ENCODE assay signal across 13 mouse cellular contexts in the genomic region with DNA sequence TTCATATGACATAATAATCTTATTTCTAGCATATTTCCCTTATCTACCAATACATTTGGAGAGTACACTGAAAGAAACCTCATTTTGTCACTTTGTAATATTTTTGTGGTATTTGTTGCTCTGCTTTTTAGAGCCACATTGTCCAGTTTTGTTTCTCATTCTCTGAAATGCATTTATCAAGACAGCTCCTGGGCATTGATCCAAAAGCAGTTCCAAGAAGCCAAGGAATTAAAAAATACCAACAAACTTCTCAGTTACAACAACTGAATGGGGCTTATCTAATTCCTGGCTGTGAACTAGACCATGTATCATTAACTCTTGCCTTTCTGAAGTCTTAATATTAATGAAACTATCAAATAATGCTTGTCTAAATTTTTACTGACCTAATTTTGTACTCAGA.
DNase-seq lines count a peak whose midpoint lies in the region; ATAC-seq and TF ChIP-seq lines count a peak whose summit lies in the region.
"Had no signal": no experiment of that assay in that cellular context is flagged by ENCODE, and none has a peak within 500 bp of the region (broad histone marks: within the 10 kb centered on the region; RNA-seq: fewer than 3 reads in every experiment).

No protein-coding gene starts in this region.

- peak; percentile 51 for DNase-seq in adrenal gland, postnatal 10 days
- DNase-seq in adrenal gland, adult 8-10 months, result no peak
- peak; percentile 36 for DNase-seq in heart, postnatal 0 days (ENCODE audit: low spot score)
- DNase-seq in lung, postnatal 0 days (ENCODE audit: low spot score), result peak; percentile 44
- no peak for DNase-seq in lung, adult 18-20 months
- peak; percentile 56 for DNase-seq in lung, postnatal 36 days
- DNase-seq in layer of hippocampus, postnatal 14 days (ENCODE audit: low spot score in 2 of 2), result no peak
- DNase-seq: cerebellum, adult 11-12 months; layer of hippocampus, postnatal 36 days; liver; thymus, postnatal 4 days had no signal

- no peak overlapping the region for H3K4me2 ChIP-seq in heart, postnatal 0 days (ENCODE audit: low read depth, low read length)
- no peak overlapping the region for H3K4me2 ChIP-seq in heart, embryonic 12.5 days
- H3K4me2 ChIP-seq in lung, postnatal 0 days (replicated peaks; ENCODE audit: low read depth, low read length), result no peak overlapping the region

- H3K27me3 ChIP-seq in heart, postnatal 0 days (ENCODE audit: control insufficient read depth, insufficient read depth, low read length), result no peaks in the 10 kb centered on the region
- no peaks in the 10 kb centered on the region for H3K27me3 ChIP-seq in heart, embryonic 12.5 days (replicated peaks)
- H3K27me3 ChIP-seq in lung, postnatal 0 days (replicated peaks; ENCODE audit: insufficient read depth, low read length), result no peaks in the 10 kb centered on the region

- H3K9ac ChIP-seq in heart, postnatal 0 days (replicated peaks; ENCODE audit: low read depth, low read length), result no peak overlapping the region
- no peak overlapping the region for H3K9ac ChIP-seq in heart, embryonic 12.5 days
- H3K9ac ChIP-seq in lung, postnatal 0 days (replicated peaks; ENCODE audit: low read depth), result no peak overlapping the region

- no peaks in the 10 kb centered on the region for H3K9me3 ChIP-seq in heart, postnatal 0 days (replicated peaks; ENCODE audit: control insufficient read depth, low read length)
- no peaks in the 10 kb centered on the region for H3K9me3 ChIP-seq in heart, embryonic 12.5 days (replicated peaks)
- no peaks in the 10 kb centered on the region for H3K9me3 ChIP-seq in lung, postnatal 0 days (ENCODE audit: low read length)

- H3K4me3 ChIP-seq in heart, postnatal 0 days (ENCODE audit: low read depth, low read length), result no peak overlapping the region
- H3K4me3 ChIP-seq in heart, embryonic 12.5 days, result no peak overlapping the region
- H3K4me3 ChIP-seq in lung, postnatal 0 days (ENCODE audit: low read depth, low read length), result no peak overlapping the region

- H3K27ac ChIP-seq in heart, postnatal 0 days (ENCODE audit: low read depth), result no peak overlapping the region
- no peak overlapping the region for H3K27ac ChIP-seq in heart, embryonic 12.5 days (ENCODE audit: poor library complexity, severe bottlenecking)
- H3K27ac ChIP-seq in lung, postnatal 0 days (ENCODE audit: low read length), result no peak overlapping the region

- H3K36me3 ChIP-seq in heart, postnatal 0 days (replicated peaks; ENCODE audit: control insufficient read depth, insufficient read depth, low read length), result no peaks in the 10 kb centered on the region
- H3K36me3 ChIP-seq in heart, embryonic 12.5 days, result no peaks in the 10 kb centered on the region
- no peaks in the 10 kb centered on the region for H3K36me3 ChIP-seq in lung, postnatal 0 days (ENCODE audit: insufficient read depth, low read length)

- H3K4me1 ChIP-seq in heart, postnatal 0 days (ENCODE audit: control insufficient read depth, insufficient read depth), result 0 out of 2 replicates have a peak, but pooled peaks cover 5% of the 10 kb centered on the region
- H3K4me1 ChIP-seq in heart, embryonic 12.5 days (replicated peaks), result no peaks in the 10 kb centered on the region
- H3K4me1 ChIP-seq in lung, postnatal 0 days (ENCODE audit: insufficient read depth, low read depth, low read length), result no peaks in the 10 kb centered on the region

- TF ChIP-seq EP300 in heart, postnatal 0 days (IDR thresholded peaks at IDR 0.05; ENCODE audit: low read depth), result no peak
- TF ChIP-seq EP300 in lung, postnatal 0 days (IDR thresholded peaks at IDR 0.05), result no peak

- no peak for TF ChIP-seq CTCF in heart, postnatal 0 days (IDR thresholded peaks at IDR 0.05; ENCODE audit: low read depth)
- TF ChIP-seq CTCF in lung, postnatal 0 days (IDR thresholded peaks at IDR 0.05), result no peak

- ATAC-seq in heart, postnatal 0 days (ENCODE audit: insufficient read depth, low read depth), result no peak
- no peak for ATAC-seq in heart, embryonic 12.5 days (ENCODE audit: insufficient number of reproducible peaks, low FRiP score)
- ATAC-seq in lung, postnatal 0 days, result no peak
- ATAC-seq: intestine, embryonic 16.5 days had no signal

Comparison
In these comparisons a context has a peak if more than half of its experiments do, and no peak if none do; other contexts are left out.
1. DNase-seq: peak in adrenal gland, postnatal 10 days (single experiment), heart, postnatal 0 days (single experiment), lung, postnatal 0 days (single experiment) and lung, postnatal 36 days (single experiment); none in adrenal gland, adult 8-10 months (single experiment), lung, adult 18-20 months (0 of 2) and layer of hippocampus, postnatal 14 days (0 of 2).